Mouse (Mus musculus): ENCODE measurements at regions not wholly inside any gene's neighbourhood (a gene's known extent, or its start where the extent isn't known, plus 50 kb on each side); places are given as distances from the start of the nearest gene placed in this dataset.

- Histone ChIP-seq H3K9ac (ENCODE audit: low read depth, low read length) (no peak overlapping the region), H3K36me3 (ENCODE audit: insufficient read depth, low read length) (no peaks in the 10 kb centered on the region), H3K4me3 (replicated peaks; ENCODE audit: low read depth, low read length) (no peak overlapping the region), H3K27ac (no peak overlapping the region), H3K4me1 (replicated peaks; ENCODE audit: insufficient read depth, low read length) (no peaks in the 10 kb centered on the region), H3K9me3 (replicated peaks; ENCODE audit: low read length) (no peaks in the 10 kb centered on the region), H3K27me3 (ENCODE audit: insufficient read depth, low read length) (no peaks in the 10 kb centered on the region), H3K4me2 (ENCODE audit: low read length) (no peak overlapping the region)
- ATAC-seq (replicated peaks; ENCODE audit: low FRiP score, low read depth) = no peak
- no peak for TF ChIP-seq CTCF (IDR thresholded peaks at IDR 0.05; ENCODE audit: low read depth)
- no peak for DNase-seq (ENCODE audit: low spot score)
These were observed 57.9 kb upstream of the Adgrg2 start for GRCm38 (mm10) chrX:160332618-160333017.

- no peaks in the 10 kb centered on the region for H3K27me3 ChIP-seq (ENCODE audit: insufficient read depth, low read length)
- peak; percentile 60 for DNase-seq (ENCODE audit: low spot score)
- H3K9ac ChIP-seq (ENCODE audit: low read depth, low read length) = no peak overlapping the region
- peak; percentile 36; the same call in 1 of the 2 replicates for ATAC-seq (replicated peaks; ENCODE audit: low FRiP score, low read depth)
- whole genome bisulfite sequencing = 57% methylated on average over 3 of the region's 3 CpGs
- no peaks in the 10 kb centered on the region for H3K9me3 ChIP-seq (replicated peaks; ENCODE audit: low read length)
- no peak overlapping the region for H3K27ac ChIP-seq
- no peak for TF ChIP-seq CTCF (IDR thresholded peaks at IDR 0.05; ENCODE audit: low read depth)
- H3K36me3 ChIP-seq (ENCODE audit: insufficient read depth, low read length) = no peaks in the 10 kb centered on the region
- no peak overlapping the region for H3K4me3 ChIP-seq (replicated peaks; ENCODE audit: low read depth, low read length)
- H3K4me1 ChIP-seq (replicated peaks; ENCODE audit: insufficient read depth, low read length) = no peaks in the 10 kb centered on the region
- no peak overlapping the region for H3K4me2 ChIP-seq (ENCODE audit: low read length)
These were observed 52.0 kb upstream of the Adgrg2 start for GRCm38 (mm10) chrX:160338347-160338985.
